Mouse (Mus musculus): Measurements from ENCODE around the gene Fignl2.
A peak's percentile ranks its signal among the peaks of the same experiment; 100 is the strongest.

Gene Fignl2

DNA sequence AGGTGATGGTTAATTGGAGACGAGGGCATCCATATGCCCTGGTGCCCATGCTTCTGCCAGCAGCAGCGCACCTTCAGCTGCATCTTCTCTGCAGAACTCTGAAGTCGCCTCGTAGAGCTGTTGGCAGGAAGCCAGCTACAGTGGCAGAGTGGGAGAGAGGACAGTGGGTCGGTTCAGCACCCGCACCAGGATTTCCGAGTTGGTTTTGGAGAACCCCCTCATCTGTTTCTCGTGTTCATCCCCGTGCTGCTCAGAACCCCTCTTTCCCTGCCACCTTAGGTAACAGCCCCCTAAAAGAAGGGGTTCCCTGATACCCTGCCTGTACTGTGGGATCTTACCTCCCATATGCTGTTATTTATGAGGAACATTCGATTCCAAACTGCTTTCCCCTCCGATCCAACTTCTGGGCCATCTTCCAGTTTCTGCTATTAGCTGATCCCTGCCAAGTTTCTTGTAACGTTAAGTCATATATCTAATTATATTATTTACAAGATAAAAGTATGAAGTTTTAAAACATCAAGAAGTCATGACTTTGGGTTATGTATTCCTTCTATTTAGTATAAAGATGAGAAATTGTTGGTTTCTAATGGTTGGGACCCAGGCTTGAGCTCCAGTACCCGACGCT is 69.9 kb downstream of the Fignl2 start:
- DNase-seq, result no peak

DNA sequence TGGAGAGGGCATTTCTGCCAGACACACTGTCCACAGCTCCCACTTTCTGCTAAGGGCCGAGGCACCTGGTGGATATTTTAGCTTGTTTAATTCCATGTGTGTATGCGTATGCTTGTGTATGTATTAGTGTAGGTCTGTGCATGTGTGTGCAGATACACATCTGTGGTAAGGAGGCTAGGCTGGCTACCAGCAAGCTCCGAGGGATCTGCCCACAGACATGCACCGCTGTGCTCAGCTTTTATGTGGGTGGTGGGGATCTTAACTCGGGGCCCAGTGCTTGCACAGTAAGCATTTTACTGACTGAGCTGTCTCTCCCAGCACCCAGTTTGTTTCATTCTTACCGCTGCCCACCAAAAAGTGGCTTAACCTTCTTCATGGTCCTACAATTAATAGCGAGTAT is 71.1 kb downstream of the Fignl2 start:
- DNase-seq, result no peak

DNA sequence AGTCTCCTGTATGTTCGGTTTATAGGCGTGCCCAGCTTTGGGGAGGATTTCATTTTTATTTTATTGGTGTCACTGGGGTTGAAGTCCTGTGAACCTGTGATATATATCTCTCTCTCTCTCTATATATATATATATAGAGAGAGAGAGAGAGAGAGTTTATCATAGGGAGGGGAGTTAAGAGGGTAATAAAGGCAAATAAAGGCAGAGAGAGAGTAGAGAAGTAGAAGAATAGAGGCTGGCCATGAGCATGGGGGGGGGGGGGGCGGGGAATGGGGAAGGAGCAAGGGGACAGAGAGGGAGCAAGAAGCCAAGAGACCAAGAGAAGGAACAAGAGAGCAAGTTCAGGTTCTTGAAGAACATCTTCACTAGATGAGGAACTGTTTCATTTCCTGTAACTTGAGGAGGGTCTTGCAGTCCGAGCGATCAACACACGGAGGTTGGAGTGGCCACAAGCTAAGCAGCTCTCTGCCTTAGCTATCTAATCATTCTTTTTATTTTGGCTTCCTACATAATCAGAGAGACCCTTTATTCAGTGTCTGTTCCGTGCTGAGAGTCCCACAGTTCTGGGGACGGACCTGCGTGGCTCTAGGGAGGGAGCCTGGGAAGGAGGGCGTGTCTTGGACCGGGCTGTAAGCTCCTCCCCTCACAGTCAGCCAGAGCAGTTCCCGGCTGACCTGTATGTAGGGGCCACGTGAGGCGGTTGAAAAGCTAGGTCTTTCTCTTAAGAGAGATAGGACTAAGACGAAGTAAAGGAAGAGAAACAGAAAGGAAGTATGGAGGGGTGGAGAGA is 71.9 kb downstream of the Fignl2 start:
- peak; percentile 96 for DNase-seq

DNA sequence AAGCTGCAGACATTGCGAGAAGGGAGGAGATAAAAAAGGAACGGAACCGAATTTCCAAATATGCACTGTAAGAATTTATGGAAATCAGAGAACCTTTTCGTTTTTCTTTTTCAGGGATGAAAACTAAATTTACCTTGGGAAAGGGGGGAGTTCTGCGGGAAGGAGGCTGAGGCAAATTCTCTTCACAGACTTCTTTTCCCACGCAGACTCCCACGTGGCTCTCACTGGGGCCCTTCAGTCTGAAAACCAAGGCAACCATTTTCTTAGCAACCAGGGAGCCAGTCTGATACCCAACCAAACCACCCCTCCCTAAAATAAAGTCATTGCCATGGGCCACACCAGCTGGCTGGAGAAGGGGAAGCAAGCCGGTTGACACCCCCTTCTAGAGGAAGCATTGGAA is 72.7 kb downstream of the Fignl2 start:
- DNase-seq, result peak; percentile 53

DNA sequence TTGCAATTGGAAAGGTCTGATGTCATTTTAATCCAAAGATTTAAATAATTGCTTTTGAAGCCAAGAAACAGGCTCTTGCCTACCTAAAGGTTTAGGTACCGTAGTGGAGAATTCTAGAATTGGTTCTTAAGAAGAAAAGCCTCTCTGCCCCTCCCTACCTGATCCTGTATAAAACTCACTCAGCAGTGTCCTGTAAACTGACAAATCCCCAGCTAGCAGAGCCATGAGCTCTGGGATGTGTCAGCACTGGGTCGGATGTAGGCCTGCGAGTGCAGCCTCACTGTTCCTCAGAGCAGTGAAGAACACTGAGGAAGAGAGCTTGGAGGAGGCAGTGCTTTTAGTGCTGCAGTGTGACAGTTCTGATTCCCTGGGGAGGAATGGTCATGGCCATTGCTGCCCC is 73.8 kb downstream of the Fignl2 start:
- no peak for DNase-seq

DNA sequence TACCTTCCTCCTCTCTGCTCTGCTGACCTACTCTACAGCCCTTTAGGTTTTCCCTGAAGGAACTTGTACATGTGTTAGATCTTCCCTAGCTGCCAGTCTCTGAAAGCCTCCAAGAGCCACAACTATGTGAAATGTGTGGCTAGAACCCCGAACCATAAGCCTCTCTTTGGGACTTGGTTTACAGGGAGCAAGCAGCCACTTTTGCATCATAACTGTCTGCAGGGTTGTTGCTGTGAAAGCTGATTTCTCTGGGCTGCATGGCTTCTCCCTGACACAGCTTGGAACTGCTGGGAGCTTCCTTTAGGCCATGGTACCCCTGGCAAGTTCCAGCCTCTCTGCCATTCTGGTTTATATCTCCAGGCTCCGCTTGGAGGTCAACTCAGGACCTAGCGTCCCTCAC is 75.9 kb downstream of the Fignl2 start:
- DNase-seq, result peak; percentile 56

DNA sequence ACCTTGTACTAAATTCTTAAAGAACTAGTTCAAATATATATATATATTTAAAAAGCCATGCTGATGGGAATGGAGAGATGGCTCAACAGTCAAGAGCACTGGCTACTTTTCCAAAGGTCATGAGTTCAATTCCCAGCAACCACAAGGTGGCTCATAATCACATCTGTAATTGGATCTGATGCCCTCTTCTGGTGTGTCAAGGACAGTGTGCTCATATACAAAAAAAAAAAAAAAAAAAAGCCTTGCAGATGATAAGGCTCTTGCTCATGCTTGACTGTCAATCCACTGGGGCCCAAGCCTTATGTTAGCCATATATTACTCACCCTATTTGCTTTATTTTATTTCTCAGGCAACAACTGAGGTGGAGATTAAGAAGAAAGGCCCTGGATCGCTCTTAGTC is 76.7 kb downstream of the Fignl2 start:
- no peak for DNase-seq

All from heart, adult 11 months (tissue).